Mouse (Mus musculus) heart, postnatal 25 days (tissue): ENCODE measurements around the gene Tle4. TPM values are rescaled to one million over a fixed set of nuclear protein-coding genes. Genes with fewer than 3 reads are reported as not detected.
"Not testable (repeated sequence)": the region's sequence is repeated elsewhere in the genome, so short reads cannot be mapped to it uniquely, and the experiment has no call there.

ENCODE experiments used
- DNase-seq: peaks from one replicate; pipeline ENCODE4 v3.0.0; 2022; ENCODE audit warnings: low spot score
- intact Hi-C: fragments of 180-260 bp; cut with DNase I; formaldehyde crosslinking; loops from one replicate; pipeline ENCODE4 v1.15.1; 2025
- total RNA-seq, 2 experiments: library from RNA; stranded (reverse); gene quantifications; 2 replicates each; pipeline ENCODE4 v1.2.3; 2021

The Tle4 gene
- 1 to 10 TPM; 8.9 to 9.5 TPM for total RNA-seq

- intact Hi-C loops: loop anchor here (5.0 kb wide), 2 partner anchors 91 to 146 kb away; no protein-coding TSS in a partner anchor
- peak; percentile 100 for DNase-seq
Observed at GRCm38 (mm10) chr19:14597917-14598689, at the start of gene Tle4. TSS of gene Tle4 (minus strand) at chr19:14598051.

GRCm38 (mm10) chr19:14645666-14646065 lies 47.8 kb upstream of the Tle4 start:
- DNase-seq: no peak
- intact Hi-C loops: no loop called here

GRCm38 (mm10) chr19:14644756-14645155 lies 46.9 kb upstream of the Tle4 start:
- no peak for DNase-seq
- intact Hi-C loops: no loop called here

- intact Hi-C loops, DNase-seq: not testable (repeated sequence)
Observed at GRCm38 (mm10) chr19:14643091-14643490, 45.2 kb upstream of the Tle4 start.

- no peak for DNase-seq
- intact Hi-C loops: no loop called here
Observed at GRCm38 (mm10) chr19:14642663-14643062, 44.8 kb upstream of the Tle4 start.

GRCm38 (mm10) chr19:14635213-14635928 lies 37.5 kb upstream of the Tle4 start:
- peak; percentile 1 for DNase-seq
- intact Hi-C loops: no loop called here

GRCm38 (mm10) chr19:14623355-14623754 lies 25.5 kb upstream of the Tle4 start:
- intact Hi-C loops: no loop called here
- DNase-seq: no peak

GRCm38 (mm10) chr19:14620534-14620933 lies 22.7 kb upstream of the Tle4 start:
- no peak for DNase-seq

GRCm38 (mm10) chr19:14619814-14620213 lies 22.0 kb upstream of the Tle4 start:
- intact Hi-C loops: no loop called here
- no peak for DNase-seq

More at GRCm38 (mm10) chr19:14620534-14620933, 22.7 kb upstream of the Tle4 start:
- intact Hi-C loops: no loop called here

GRCm38 (mm10) chr19:14614816-14615215 lies 17.0 kb upstream of the Tle4 start:
- intact Hi-C loops: no loop called here
- no peak for DNase-seq

- no peak for DNase-seq
- intact Hi-C loops: no loop called here
Observed at GRCm38 (mm10) chr19:14610542-14611317, 12.9 kb upstream of the Tle4 start.

GRCm38 (mm10) chr19:14600841-14601240 lies 3.0 kb upstream of the Tle4 start:
- intact Hi-C loops: no loop called here
- DNase-seq: no peak

- DNase-seq: no peak
- intact Hi-C loops: no loop called here
Observed at GRCm38 (mm10) chr19:14600354-14600753, 2.5 kb upstream of the Tle4 start.

GRCm38 (mm10) chr19:14599851-14600251 lies 2.0 kb upstream of the Tle4 start:
- intact Hi-C loops: loop anchor here (5.0 kb wide), 2 partner anchors 93 to 148 kb away; no protein-coding TSS in a partner anchor
- no peak for DNase-seq

- DNase-seq: no peak
- intact Hi-C loops: loop anchor here (5.0 kb wide), 2 partner anchors 91 to 146 kb away; no protein-coding TSS in a partner anchor
Observed at GRCm38 (mm10) chr19:14598690-14599288, 938 bp upstream of the Tle4 start.

- peak; percentile 17 for DNase-seq
- intact Hi-C loops: loop anchor here (5.0 kb wide), 2 partner anchors 90 to 145 kb away; no protein-coding TSS in a partner anchor
Observed at GRCm38 (mm10) chr19:14596941-14597916, 622 bp downstream of the Tle4 start.

- no peak for DNase-seq
- intact Hi-C loops: loop anchor here (5.0 kb wide), 2 partner anchors 89 to 144 kb away; no protein-coding TSS in a partner anchor
Observed at GRCm38 (mm10) chr19:14596358-14596940, 1.4 kb downstream of the Tle4 start.

- DNase-seq: no peak
- intact Hi-C loops: loop anchor here (5.0 kb wide), 2 partner anchors 88 to 143 kb away; no protein-coding TSS in a partner anchor
Observed at GRCm38 (mm10) chr19:14595390-14595997, 2.4 kb downstream of the Tle4 start.
